18 mouse cellular contexts compared by ENCODE assay signal in genomic region chr9:57814014-57814413, GRCm38 (mm10). TPM values are rescaled to one million over a fixed set of nuclear protein-coding genes. Genes with fewer than 3 reads are reported as not detected.
A peak's percentile ranks its signal among the peaks of the same experiment; 100 is the strongest.
DNase-seq lines count a peak whose midpoint lies in the region; ATAC-seq lines count a peak whose summit lies in the region.
"Had no signal": no experiment of that assay in that cellular context is flagged by ENCODE, and none has a peak within 500 bp of the region (broad histone marks: within the 10 kb centered on the region; RNA-seq: fewer than 3 reads in every experiment).

No protein-coding gene starts in this region.

- H3K4me2 ChIP-seq in forebrain, embryonic 14.5 days (ENCODE audit: low read length) = no peak overlapping the region
- no peak overlapping the region for H3K4me2 ChIP-seq in forebrain, embryonic 12.5 days
- H3K4me2 ChIP-seq in heart, embryonic 16.5 days (ENCODE audit: low read depth, low read length) = no peak overlapping the region
- H3K4me2 ChIP-seq in neural tube, embryonic 15.5 days = no peak overlapping the region

- 0 out of 2 replicates have a peak overlapping the region, but pooled peaks have one; percentile 63 for H3K27ac ChIP-seq in forebrain, embryonic 14.5 days (ENCODE audit: low read depth, low read length)
- H3K27ac ChIP-seq in forebrain, embryonic 12.5 days = no peak overlapping the region
- H3K27ac ChIP-seq in heart, embryonic 16.5 days (ENCODE audit: low read length) = peak overlapping the region; percentile 52
- H3K27ac ChIP-seq in neural tube, embryonic 15.5 days (replicated peaks) = peak overlapping the region; percentile 6; the same call in 1 of the 2 replicates
- H3K27ac ChIP-seq: kidney, postnatal 0 days; macrophage had no signal

- H3K36me3 ChIP-seq in forebrain, embryonic 14.5 days (ENCODE audit: control insufficient read depth, insufficient read depth, low read length) = no peaks in the 10 kb centered on the region
- no peaks in the 10 kb centered on the region for H3K36me3 ChIP-seq in forebrain, embryonic 12.5 days (replicated peaks)
- H3K36me3 ChIP-seq in heart, embryonic 16.5 days (ENCODE audit: control insufficient read depth, insufficient read depth) = no peaks in the 10 kb centered on the region
- H3K36me3 ChIP-seq in neural tube, embryonic 15.5 days = 0 out of 2 replicates have a peak, but pooled peaks cover 3% of the 10 kb centered on the region

- no peak overlapping the region for H3K4me3 ChIP-seq in forebrain, embryonic 14.5 days (ENCODE audit: low read depth, low read length)
- H3K4me3 ChIP-seq in forebrain, embryonic 12.5 days (replicated peaks) = no peak overlapping the region
- no peak overlapping the region for H3K4me3 ChIP-seq in heart, embryonic 16.5 days (ENCODE audit: low read length)
- H3K4me3 ChIP-seq in neural tube, embryonic 15.5 days (replicated peaks) = no peak overlapping the region
- H3K4me3 ChIP-seq: myocyte had no signal

- no peak for DNase-seq in forebrain, embryonic 14.5 days (ENCODE audit: low spot score)
- no peak for DNase-seq in heart, adult 8-10 months (ENCODE audit: low spot score)
- DNase-seq in spleen, postnatal 36 days (ENCODE audit: low spot score in 2 of 2) = peak; percentile 52 to 55
- no peak for DNase-seq in spleen, adult 12 weeks (ENCODE audit: low spot score)
- DNase-seq in cerebellum, adult 11 months = no peak
- DNase-seq: adrenal gland, adult 8-10 months; cerebellum, postnatal 10 days; gastrocnemius, postnatal 14 days; liver; lung, adult 2 months; right cerebral cortex, postnatal 25 days had no signal

- no peaks in the 10 kb centered on the region for H3K9me3 ChIP-seq in forebrain, embryonic 14.5 days (replicated peaks; ENCODE audit: control insufficient read depth, low read length)
- no peaks in the 10 kb centered on the region for H3K9me3 ChIP-seq in forebrain, embryonic 12.5 days
- no peaks in the 10 kb centered on the region for H3K9me3 ChIP-seq in heart, embryonic 16.5 days (replicated peaks; ENCODE audit: control insufficient read depth, low read length)
- no peaks in the 10 kb centered on the region for H3K9me3 ChIP-seq in neural tube, embryonic 15.5 days (replicated peaks)

- H3K27me3 ChIP-seq in forebrain, embryonic 14.5 days (replicated peaks; ENCODE audit: control insufficient read depth, insufficient read depth, low read length) = no peaks in the 10 kb centered on the region
- no peaks in the 10 kb centered on the region for H3K27me3 ChIP-seq in forebrain, embryonic 12.5 days
- H3K27me3 ChIP-seq in heart, embryonic 16.5 days (ENCODE audit: control insufficient read depth, insufficient read depth, low read length) = no peaks in the 10 kb centered on the region
- no peaks in the 10 kb centered on the region for H3K27me3 ChIP-seq in neural tube, embryonic 15.5 days (replicated peaks)

- 14% methylated on average over 1 of the region's 1 CpGs for WGBS in forebrain, embryonic 14.5 days
- 24% methylated on average over 1 of the region's 1 CpGs for WGBS in forebrain, embryonic 12.5 days
- WGBS in heart, embryonic 16.5 days = 57% methylated on average over 1 of the region's 1 CpGs
- 23% methylated on average over 1 of the region's 1 CpGs for WGBS in neural tube, embryonic 15.5 days

- ATAC-seq in forebrain, embryonic 14.5 days = no peak
- ATAC-seq in forebrain, embryonic 12.5 days (ENCODE audit: low FRiP score) = no peak
- no peak for ATAC-seq in heart, embryonic 16.5 days (replicated peaks; ENCODE audit: extremely low read depth, insufficient read depth, low FRiP score)
- ATAC-seq in neural tube, embryonic 15.5 days (ENCODE audit: low FRiP score) = no peak
- ATAC-seq: inflammation-experienced regulatory T-cells, adult 6 months had no signal

- no peak overlapping the region for H3K9ac ChIP-seq in forebrain, embryonic 14.5 days (ENCODE audit: low read length)
- no peak overlapping the region for H3K9ac ChIP-seq in forebrain, embryonic 12.5 days
- H3K9ac ChIP-seq in heart, embryonic 16.5 days (ENCODE audit: low read length) = no peak overlapping the region
- no peak overlapping the region for H3K9ac ChIP-seq in neural tube, embryonic 15.5 days (replicated peaks)

- H3K4me1 ChIP-seq in forebrain, embryonic 14.5 days (ENCODE audit: control insufficient read depth, insufficient read depth, low read length) = peaks cover 47% of the 10 kb centered on the region
- H3K4me1 ChIP-seq in forebrain, embryonic 12.5 days = peaks cover 80% of the 10 kb centered on the region
- peaks cover 65% of the 10 kb centered on the region for H3K4me1 ChIP-seq in heart, embryonic 16.5 days (ENCODE audit: control insufficient read depth, insufficient read depth, low read length)
- peaks cover 90% of the 10 kb centered on the region for H3K4me1 ChIP-seq in neural tube, embryonic 15.5 days

RNA-seq across cellular contexts. Expression of gene Arid3b, which starts 22.6 kb away (rescaled TPM):
- 7.0 and 9.8 TPM in 2 replicates for polyA plus RNA-seq in forebrain, embryonic 14.5 days (2014; fragmentation: Nextera tagmentation; extraction: Ambion mirVana)
- 20.3 and 20.6 TPM in 2 replicates for polyA plus RNA-seq in forebrain, embryonic 12.5 days (2016; fragmentation: Nextera tagmentation; extraction: Ambion mirVana)
- polyA plus RNA-seq in heart, embryonic 16.5 days (2015; fragmentation: Nextera tagmentation; extraction: Ambion mirVana) = 7.5 and 8.8 TPM in 2 replicates
- 1 to 10 TPM; 2.9 to 5.4 (median 3.4) TPM for total RNA-seq in heart, adult 8-10 months (2022)
- 6.7 and 8.9 TPM in 2 replicates for polyA plus RNA-seq in neural tube, embryonic 15.5 days (2015; fragmentation: Nextera tagmentation; extraction: Ambion mirVana)

RNA-seq across cellular contexts. Expression of gene Clk3, which starts 48.4 kb away (rescaled TPM):
- 92.3 and 94.9 TPM in 2 replicates for polyA plus RNA-seq in forebrain, embryonic 14.5 days (2014; fragmentation: Nextera tagmentation; extraction: Ambion mirVana)
- polyA plus RNA-seq in forebrain, embryonic 12.5 days (2016; fragmentation: Nextera tagmentation; extraction: Ambion mirVana) = 90.2 and 96.7 TPM in 2 replicates
- 57.9 and 67.5 TPM in 2 replicates for polyA plus RNA-seq in heart, embryonic 16.5 days (2015; fragmentation: Nextera tagmentation; extraction: Ambion mirVana)
- 10 to 100 TPM; 23.8 to 36.5 (median 29.3) TPM for total RNA-seq in heart, adult 8-10 months (2022)
- polyA plus RNA-seq in neural tube, embryonic 15.5 days (2015; fragmentation: Nextera tagmentation; extraction: Ambion mirVana) = 63.6 and 65.7 TPM in 2 replicates

Comparison
In these comparisons a context has a peak if more than half of its experiments do, and no peak if none do; other contexts are left out.
1. DNase-seq: peak in spleen, postnatal 36 days (2 of 2); none in forebrain, embryonic 14.5 days (single experiment), heart, adult 8-10 months (single experiment), spleen, adult 12 weeks (single experiment) and cerebellum, adult 11 months (single experiment).